Mouse (Mus musculus): ENCODE measurements around the gene Rcan1. TPM values are rescaled to one million over a fixed set of nuclear protein-coding genes. Genes with fewer than 3 reads are reported as not detected.

The Rcan1 gene
- polyA plus RNA-seq, 1 experiment from 2014 or later, result 37.4 TPM

DNA sequence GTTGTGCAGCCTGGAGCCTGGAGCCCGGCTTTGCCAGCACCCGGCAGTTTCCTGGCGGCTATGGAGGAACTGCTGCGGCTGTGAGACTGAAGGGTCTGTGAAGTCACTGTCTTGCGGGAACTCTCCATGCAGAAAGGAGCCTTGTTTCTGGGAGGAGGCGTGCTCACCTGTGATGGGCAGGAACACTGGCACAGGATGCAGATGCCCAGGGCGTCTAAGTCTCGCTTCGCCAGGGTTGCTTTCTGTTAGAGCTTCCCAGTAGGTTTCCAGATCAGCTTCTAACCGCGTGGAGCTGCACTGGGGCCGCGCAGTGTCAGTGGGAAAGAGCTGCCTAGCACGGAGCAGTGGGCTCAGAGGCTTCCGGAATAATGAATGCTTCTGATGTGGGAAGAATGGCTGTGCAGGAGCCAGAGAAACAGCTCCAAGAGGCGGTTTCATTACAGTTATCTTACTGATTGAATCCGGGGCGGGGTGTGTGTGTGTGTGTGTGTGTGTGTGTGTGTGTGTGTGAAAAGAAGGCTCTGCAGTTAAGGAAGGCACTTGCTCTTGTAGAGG lies 35.2 kb downstream of the Rcan1 start:
- H3K27ac ChIP-seq (ENCODE audit: low read depth, low read length), result no peak overlapping the region
- no peak overlapping the region for H3K9ac ChIP-seq (ENCODE audit: low read length)

DNA sequence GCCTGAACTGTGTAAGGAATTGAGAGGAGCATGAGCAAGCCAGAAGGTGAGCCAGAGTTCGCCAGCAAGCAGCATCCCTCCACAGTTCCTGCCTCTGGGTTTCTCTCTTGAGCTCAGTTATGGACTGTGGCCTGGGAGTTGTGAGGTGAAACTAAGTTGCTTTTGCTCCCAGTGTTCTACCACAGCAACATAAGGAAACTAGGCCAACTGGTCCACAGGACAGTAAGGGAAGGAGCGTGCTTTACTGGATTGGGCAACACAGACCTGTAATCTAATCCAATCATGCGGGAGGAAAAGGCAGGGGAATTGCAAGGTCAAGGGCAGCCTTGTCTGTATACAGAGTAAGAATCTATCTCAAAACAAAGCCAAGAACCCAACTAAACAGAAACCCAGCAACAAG lies 37.5 kb downstream of the Rcan1 start:
- no peaks in the 10 kb centered on the region; the same call in 1 of the 2 replicates for H3K9me3 ChIP-seq (ENCODE audit: control insufficient read depth, low read length)
- no peak overlapping the region for H3K4me3 ChIP-seq (ENCODE audit: low read depth, low read length)
- no peaks in the 10 kb centered on the region for H3K27me3 ChIP-seq (ENCODE audit: control insufficient read depth, insufficient read depth, low read length)
- no peak for DNase-seq (ENCODE audit: low spot score)
- H3K36me3 ChIP-seq (ENCODE audit: control insufficient read depth, insufficient read depth, low read length), result no peaks in the 10 kb centered on the region
- WGBS, result 97% methylated on average over 3 of the region's 3 CpGs
- ATAC-seq (replicated peaks; ENCODE audit: low FRiP score), result no peak
- H3K4me2 ChIP-seq (ENCODE audit: low read depth, low read length, severe bottlenecking), result no peak overlapping the region
- H3K9ac ChIP-seq (ENCODE audit: low read length), result no peak overlapping the region
- H3K4me1 ChIP-seq (replicated peaks; ENCODE audit: control insufficient read depth, insufficient read depth, low read length), result no peaks in the 10 kb centered on the region
- no peak overlapping the region for H3K27ac ChIP-seq (ENCODE audit: low read depth, low read length)

More for the DNA sequence above, 35.2 kb downstream of the Rcan1 start:
- Histone ChIP-seq H3K4me2 (ENCODE audit: low read depth, low read length, severe bottlenecking) (no peak overlapping the region), H3K36me3 (ENCODE audit: control insufficient read depth, insufficient read depth, low read length) (no peaks in the 10 kb centered on the region), H3K27me3 (ENCODE audit: control insufficient read depth, insufficient read depth, low read length) (no peaks in the 10 kb centered on the region), H3K9me3 (ENCODE audit: control insufficient read depth, low read length) (no peaks in the 10 kb centered on the region; the same call in 1 of the 2 replicates), H3K4me1 (replicated peaks; ENCODE audit: control insufficient read depth, insufficient read depth, low read length) (no peaks in the 10 kb centered on the region), H3K4me3 (ENCODE audit: low read depth, low read length) (no peak overlapping the region)
- WGBS, result 89% methylated on average over 18 of the region's 18 CpGs
- ATAC-seq (replicated peaks; ENCODE audit: low FRiP score), result no peak
- no peak for DNase-seq (ENCODE audit: low spot score)

GRCm38 (mm10) chr16:92430731-92431130 lies 39.9 kb downstream of the Rcan1 start:
- no peak for ATAC-seq (replicated peaks; ENCODE audit: low FRiP score)
- no peak overlapping the region for H3K4me3 ChIP-seq (ENCODE audit: low read depth, low read length)
- no peaks in the 10 kb centered on the region for H3K27me3 ChIP-seq (ENCODE audit: control insufficient read depth, insufficient read depth, low read length)
- 94% methylated on average over 8 of the region's 8 CpGs for WGBS
- H3K36me3 ChIP-seq (ENCODE audit: control insufficient read depth, insufficient read depth, low read length), result no peaks in the 10 kb centered on the region
- peaks cover 10% of the 10 kb centered on the region; the same call in 1 of the 2 replicates for H3K4me1 ChIP-seq (replicated peaks; ENCODE audit: control insufficient read depth, insufficient read depth, low read length)
- DNase-seq (ENCODE audit: low spot score), result no peak
- no peak overlapping the region for H3K4me2 ChIP-seq (ENCODE audit: low read depth, low read length, severe bottlenecking)
- no peak overlapping the region for H3K27ac ChIP-seq (ENCODE audit: low read depth, low read length)
- no peaks in the 10 kb centered on the region; the same call in 1 of the 2 replicates for H3K9me3 ChIP-seq (ENCODE audit: control insufficient read depth, low read length)
- no peak overlapping the region for H3K9ac ChIP-seq (ENCODE audit: low read length)

DNA sequence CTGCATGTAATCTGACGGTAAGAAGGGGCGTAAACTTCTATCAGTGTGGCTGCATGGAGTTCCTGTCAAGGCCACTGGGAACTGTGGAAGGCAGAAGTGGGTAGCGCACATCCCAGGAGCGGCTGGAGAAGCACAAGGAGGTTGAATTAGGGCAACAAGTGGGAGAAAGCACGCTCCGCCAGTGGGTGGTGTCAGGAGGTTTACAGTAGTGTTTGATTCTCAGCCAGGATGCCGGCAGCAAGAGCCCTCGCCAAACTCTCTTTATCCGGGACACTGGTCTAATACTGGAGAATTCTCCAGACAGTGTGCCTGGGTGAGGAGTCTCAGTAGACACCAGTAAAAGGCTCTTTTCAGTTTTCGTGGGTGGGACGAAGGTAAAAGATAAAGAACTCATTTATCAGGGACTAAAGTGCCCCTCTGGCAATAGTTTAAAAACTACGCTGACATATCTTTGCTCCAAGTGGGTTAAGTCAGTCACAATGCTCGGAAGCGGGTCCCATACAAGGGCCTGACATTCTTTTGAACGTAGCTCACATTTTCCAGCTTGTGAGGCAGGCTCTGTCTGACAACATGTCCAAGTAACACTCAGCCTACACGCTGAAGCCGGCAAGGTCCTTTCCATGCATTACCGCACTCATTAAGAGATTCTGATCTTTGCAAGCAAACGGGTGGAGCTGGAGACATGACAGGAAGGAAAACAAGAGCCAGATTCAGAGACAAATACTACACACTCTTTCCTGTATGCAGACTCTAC lies 42.3 kb downstream of the Rcan1 start:
- no peaks in the 10 kb centered on the region for H3K27me3 ChIP-seq (ENCODE audit: control insufficient read depth, insufficient read depth, low read length)
- H3K27ac ChIP-seq (ENCODE audit: low read depth, low read length), result no peak overlapping the region
- H3K36me3 ChIP-seq (ENCODE audit: control insufficient read depth, insufficient read depth, low read length), result no peaks in the 10 kb centered on the region
- peaks cover 10% of the 10 kb centered on the region; the same call in 1 of the 2 replicates for H3K4me1 ChIP-seq (replicated peaks; ENCODE audit: control insufficient read depth, insufficient read depth, low read length)
- no peak for ATAC-seq (replicated peaks; ENCODE audit: low FRiP score)
- DNase-seq (ENCODE audit: low spot score), result no peak
- no peak overlapping the region for H3K4me3 ChIP-seq (ENCODE audit: low read depth, low read length)
- H3K4me2 ChIP-seq (ENCODE audit: low read depth, low read length, severe bottlenecking), result no peak overlapping the region
- WGBS, result 71% methylated on average over 19 of the region's 19 CpGs
- H3K9ac ChIP-seq (ENCODE audit: low read length), result no peak overlapping the region
- no peaks in the 10 kb centered on the region; the same call in 1 of the 2 replicates for H3K9me3 ChIP-seq (ENCODE audit: control insufficient read depth, low read length)

GRCm38 (mm10) chr16:92426708-92427107 lies 44.0 kb downstream of the Rcan1 start:
- no peaks in the 10 kb centered on the region for H3K27me3 ChIP-seq (ENCODE audit: control insufficient read depth, insufficient read depth, low read length)
- WGBS, result 39% methylated on average over 6 of the region's 6 CpGs
- H3K4me1 ChIP-seq (replicated peaks; ENCODE audit: control insufficient read depth, insufficient read depth, low read length), result peaks cover 10% of the 10 kb centered on the region; the same call in 1 of the 2 replicates
- no peak overlapping the region for H3K27ac ChIP-seq (ENCODE audit: low read depth, low read length)
- H3K4me3 ChIP-seq (ENCODE audit: low read depth, low read length), result no peak overlapping the region
- ATAC-seq (replicated peaks; ENCODE audit: low FRiP score) (no peak), DNase-seq (ENCODE audit: low spot score) (no peak)
- H3K36me3 ChIP-seq (ENCODE audit: control insufficient read depth, insufficient read depth, low read length), result no peaks in the 10 kb centered on the region
- no peak overlapping the region for H3K4me2 ChIP-seq (ENCODE audit: low read depth, low read length, severe bottlenecking)
- H3K9ac ChIP-seq (ENCODE audit: low read length), result no peak overlapping the region
- H3K9me3 ChIP-seq (ENCODE audit: control insufficient read depth, low read length), result no peaks in the 10 kb centered on the region

DNA sequence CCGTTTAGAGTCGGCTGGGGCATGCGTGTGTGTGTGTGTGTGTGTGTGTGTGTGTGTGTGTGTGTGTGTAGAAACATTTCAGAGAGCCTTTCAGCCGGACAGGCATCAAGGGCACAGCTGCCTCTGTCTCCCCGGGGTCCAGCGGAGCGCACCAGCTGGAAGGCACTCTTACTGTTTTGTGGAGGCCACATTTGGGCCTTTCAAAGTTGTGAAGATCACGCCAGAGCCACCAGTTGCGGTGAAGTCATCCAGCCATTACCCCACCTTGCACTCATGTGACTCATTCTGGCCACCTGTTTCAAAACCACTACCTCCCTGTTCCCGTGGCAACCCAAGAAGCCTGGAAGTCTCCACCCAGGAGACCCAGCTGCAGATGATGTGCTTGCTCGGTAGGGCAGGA lies 44.8 kb downstream of the Rcan1 start:
- DNase-seq (ENCODE audit: low spot score) (no peak), ATAC-seq (replicated peaks; ENCODE audit: low FRiP score) (no peak)
- Histone ChIP-seq H3K4me3 (ENCODE audit: low read depth, low read length) (no peak overlapping the region), H3K9me3 (ENCODE audit: control insufficient read depth, low read length) (no peaks in the 10 kb centered on the region), H3K27me3 (ENCODE audit: control insufficient read depth, insufficient read depth, low read length) (no peaks in the 10 kb centered on the region), H3K36me3 (ENCODE audit: control insufficient read depth, insufficient read depth, low read length) (no peaks in the 10 kb centered on the region), H3K27ac (ENCODE audit: low read depth, low read length) (no peak overlapping the region), H3K4me2 (ENCODE audit: low read depth, low read length, severe bottlenecking) (no peak overlapping the region), H3K4me1 (replicated peaks; ENCODE audit: control insufficient read depth, insufficient read depth, low read length) (peaks cover 10% of the 10 kb centered on the region; the same call in 1 of the 2 replicates), H3K9ac (ENCODE audit: low read length) (no peak overlapping the region)
- 77% methylated on average over 11 of the region's 11 CpGs for WGBS

GRCm38 (mm10) chr16:92423363-92423762 lies 47.3 kb downstream of the Rcan1 start:
- H3K27ac ChIP-seq (ENCODE audit: low read depth, low read length), result no peak overlapping the region
- no peak overlapping the region for H3K9ac ChIP-seq (ENCODE audit: low read length)
- no peaks in the 10 kb centered on the region for H3K27me3 ChIP-seq (ENCODE audit: control insufficient read depth, insufficient read depth, low read length)
- ATAC-seq (replicated peaks; ENCODE audit: low FRiP score), result no peak
- H3K4me3 ChIP-seq (ENCODE audit: low read depth, low read length), result no peak overlapping the region
- no peaks in the 10 kb centered on the region for H3K36me3 ChIP-seq (ENCODE audit: control insufficient read depth, insufficient read depth, low read length)
- no peak for DNase-seq (ENCODE audit: low spot score)
- 68% methylated on average over 10 of the region's 10 CpGs for WGBS
- no peak overlapping the region for H3K4me2 ChIP-seq (ENCODE audit: low read depth, low read length, severe bottlenecking)
- H3K9me3 ChIP-seq (ENCODE audit: control insufficient read depth, low read length), result no peaks in the 10 kb centered on the region
- peaks cover 10% of the 10 kb centered on the region; the same call in 1 of the 2 replicates for H3K4me1 ChIP-seq (replicated peaks; ENCODE audit: control insufficient read depth, insufficient read depth, low read length)

GRCm38 (mm10) chr16:92422435-92423362 lies 48.0 kb downstream of the Rcan1 start:
- ATAC-seq (replicated peaks; ENCODE audit: low FRiP score), result no peak
- Histone ChIP-seq H3K9me3 (ENCODE audit: control insufficient read depth, low read length) (no peaks in the 10 kb centered on the region), H3K36me3 (ENCODE audit: control insufficient read depth, insufficient read depth, low read length) (no peaks in the 10 kb centered on the region), H3K4me2 (ENCODE audit: low read depth, low read length, severe bottlenecking) (no peak overlapping the region), H3K27ac (ENCODE audit: low read depth, low read length) (no peak overlapping the region), H3K4me3 (ENCODE audit: low read depth, low read length) (no peak overlapping the region), H3K27me3 (ENCODE audit: control insufficient read depth, insufficient read depth, low read length) (no peaks in the 10 kb centered on the region), H3K9ac (ENCODE audit: low read length) (no peak overlapping the region), H3K4me1 (replicated peaks; ENCODE audit: control insufficient read depth, insufficient read depth, low read length) (peaks cover 10% of the 10 kb centered on the region; the same call in 1 of the 2 replicates)
- no peak for DNase-seq (ENCODE audit: low spot score)
- 87% methylated on average over 13 of the region's 13 CpGs for WGBS
